Mouse (Mus musculus) MEL (cell line): ENCODE measurements around the gene Rbpj. TPM values are rescaled to one million over a fixed set of nuclear protein-coding genes. Genes with fewer than 3 reads are reported as not detected.

Experiments used
- DNase-seq: peaks from one replicate; pipeline ENCODE4 v3.0.0; 2011; ENCODE audit warnings: low read depth, low spot score
- H3K27ac ChIP-seq: 2 replicates; pipeline ENCODE4 v1.5.1; 2012; ENCODE audit warnings: low read depth, mild to moderate bottlenecking, control low read depth, low read length, moderate library complexity; ENCODE audit not compliant: control insufficient read depth
- H3K27me3 ChIP-seq, 2 experiments: fragments of 150-350 bp in 1 of 2; sonication (generic) in 1 of 2; 2 replicates each; pipeline ENCODE4 v1.6.1; 2012; ENCODE audit warnings: low read length in 2 of 2, mild to moderate bottlenecking in 2 of 2, improper control_type of control experiment in 1 of 2, moderate library complexity in 1 of 2; ENCODE audit not compliant: insufficient read depth in 2 of 2, control insufficient read depth in 1 of 2
- H3K36me3 ChIP-seq, 2 experiments: 2 replicates each; pipeline ENCODE4 v1.6.1; 2012 to 2014; ENCODE audit warnings: low read length in 2 of 2, improper control_type of control experiment in 1 of 2, inconsistent platforms in 1 of 2, mild to moderate bottlenecking in 1 of 2; ENCODE audit not compliant: insufficient read depth in 2 of 2, control insufficient read depth in 1 of 2
- H3K4me1 ChIP-seq, 2 experiments: fragments of 150-350 bp in 1 of 2; sonication (generic) in 1 of 2; 2 replicates each; pipeline ENCODE4 v1.6.1; 2012; ENCODE audit warnings: low read length in 2 of 2, improper control_type of control experiment in 1 of 2, mild to moderate bottlenecking in 1 of 2; ENCODE audit not compliant: insufficient read depth in 2 of 2, control insufficient read depth in 1 of 2
- H3K4me3 ChIP-seq, 2 experiments: fragments of 150-350 bp in 1 of 2; sonication (generic) in 1 of 2; 2 replicates each; pipeline ENCODE4 v1.5.1; 2012; ENCODE audit warnings: low read depth in 2 of 2, low read length in 2 of 2, mild to moderate bottlenecking in 2 of 2, moderate library complexity in 2 of 2, control low read depth in 1 of 2, improper control_type of control experiment in 1 of 2; ENCODE audit not compliant: control insufficient read depth in 1 of 2, insufficient read depth in 1 of 2
- H3K79me2 ChIP-seq: 2 replicates; pipeline ENCODE4 v1.6.1; 2012; ENCODE audit warnings: mild to moderate bottlenecking, low read length, moderate library complexity; ENCODE audit not compliant: control insufficient read depth, poor library complexity, insufficient read depth
- H3K9ac ChIP-seq: 2 replicates; pipeline ENCODE4 v1.6.1; 2012; ENCODE audit warnings: low read depth, mild to moderate bottlenecking, control low read depth, low read length, moderate library complexity; ENCODE audit not compliant: control insufficient read depth, poor library complexity, severe bottlenecking
- H3K9me3 ChIP-seq: fragments of 150-350 bp; sonication (generic); replicated peaks from 2 replicates; pipeline ENCODE4 v1.6.1; 2012; ENCODE audit warnings: mild to moderate bottlenecking, low read length, improper control_type of control experiment, moderate library complexity; ENCODE audit not compliant: insufficient read depth
- BHLHE40 ChIP-seq: IDR thresholded peaks from 2 replicates; pipeline ENCODE4 v1.6.1; 2012; ENCODE audit warnings: low read depth, mild to moderate bottlenecking, inconsistent platforms, low read length, improper control_type of control experiment, borderline replicate concordance
- CHD2 ChIP-seq: IDR thresholded peaks from 2 replicates; pipeline ENCODE4 v1.6.1; 2011; ENCODE audit warnings: low read length, improper control_type of control experiment
- E2F4 ChIP-seq: IDR thresholded peaks from 2 replicates; pipeline ENCODE4 v1.6.1; 2011; ENCODE audit warnings: low read depth, low read length, improper control_type of control experiment, borderline replicate concordance
- ELF1 ChIP-seq: IDR thresholded peaks from 2 replicates; pipeline ENCODE4 v1.6.1; 2014; ENCODE audit warnings: low read depth, mild to moderate bottlenecking, inconsistent platforms, low read length, improper control_type of control experiment, moderate library complexity
- ETS1 ChIP-seq: IDR thresholded peaks from 2 replicates; pipeline ENCODE4 v1.6.1; 2012; ENCODE audit warnings: low read depth, mild to moderate bottlenecking, inconsistent platforms, low read length, improper control_type of control experiment, moderate library complexity
- GABPA ChIP-seq: IDR thresholded peaks from 2 replicates; pipeline ENCODE4 v1.6.1; 2012; ENCODE audit warnings: low read depth, mild to moderate bottlenecking, inconsistent platforms, low read length, improper control_type of control experiment, moderate library complexity
- GATA1 ChIP-seq: IDR thresholded peaks from 2 replicates; pipeline ENCODE4 v1.6.1; 2011; ENCODE audit warnings: low read depth, low read length, improper control_type of control experiment
- KAT2A ChIP-seq: conservative IDR thresholded peaks from 2 replicates; pipeline ENCODE4 v1.6.1; 2012; ENCODE audit warnings: low read depth, low read length, improper control_type of control experiment, inconsistent platforms
- MAFK ChIP-seq: IDR thresholded peaks from 2 replicates; pipeline ENCODE4 v1.6.1; 2011; ENCODE audit warnings: low read depth, mild to moderate bottlenecking, low read length, improper control_type of control experiment, borderline replicate concordance
- MAZ ChIP-seq: IDR thresholded peaks from 2 replicates; pipeline ENCODE4 v1.6.1; 2012; ENCODE audit warnings: low read depth, mild to moderate bottlenecking, inconsistent platforms, low read length, improper control_type of control experiment
- MEF2A ChIP-seq: IDR thresholded peaks from 2 replicates; pipeline ENCODE4 v1.6.1; 2014; ENCODE audit warnings: low read depth, mild to moderate bottlenecking, inconsistent platforms, low read length, improper control_type of control experiment; ENCODE audit not compliant: poor library complexity, insufficient replicate concordance, severe bottlenecking; ENCODE audit errors: extremely low read depth
- MYB ChIP-seq: IDR thresholded peaks from 2 replicates; pipeline ENCODE4 v1.6.1; 2011; ENCODE audit warnings: mild to moderate bottlenecking, low read depth, low read length, improper control_type of control experiment
- MYC ChIP-seq: IDR thresholded peaks from 2 replicates; pipeline ENCODE4 v1.6.1; 2011; ENCODE audit warnings: low read depth, mild to moderate bottlenecking, low read length, improper control_type of control experiment, moderate library complexity
- NELFE ChIP-seq: IDR thresholded peaks from 2 replicates; pipeline ENCODE4 v1.6.1; 2011; ENCODE audit warnings: low read depth, low read length, improper control_type of control experiment
- POLR2A ChIP-seq, 2 experiments: IDR thresholded peaks; 2 replicates each; pipeline ENCODE4 v1.6.1; 2011 to 2012; ENCODE audit warnings: low read length in 2 of 2, mild to moderate bottlenecking in 2 of 2, control low read depth in 1 of 2, improper control_type of control experiment in 1 of 2, low read depth in 1 of 2, moderate library complexity in 1 of 2; ENCODE audit not compliant: control insufficient read depth in 1 of 2, insufficient read depth in 1 of 2, poor library complexity in 1 of 2
- POLR2AphosphoS2 ChIP-seq: IDR thresholded peaks from 2 replicates; pipeline ENCODE4 v1.6.1; 2011; ENCODE audit warnings: low read length, improper control_type of control experiment
- POLR2AphosphoS5 ChIP-seq: IDR thresholded peaks from 2 replicates; pipeline ENCODE4 v1.6.1; 2012; ENCODE audit warnings: low read depth, borderline replicate concordance, mild to moderate bottlenecking, inconsistent platforms, low read length, moderate library complexity, mixed read lengths
- SMC3 ChIP-seq: IDR thresholded peaks from 2 replicates; pipeline ENCODE4 v1.6.1; 2011; ENCODE audit warnings: low read depth, low read length, improper control_type of control experiment
- TAL1 ChIP-seq: IDR thresholded peaks from 2 replicates; pipeline ENCODE4 v1.6.1; 2012; ENCODE audit warnings: mild to moderate bottlenecking, inconsistent platforms, low read length, moderate library complexity, mixed read lengths
- UBTF ChIP-seq: IDR thresholded peaks from 2 replicates; pipeline ENCODE4 v1.6.1; 2012; ENCODE audit warnings: low read depth, mild to moderate bottlenecking, inconsistent platforms, low read length, improper control_type of control experiment, moderate library complexity, borderline replicate concordance; ENCODE audit not compliant: insufficient read depth
- USF1 ChIP-seq: IDR thresholded peaks from 2 replicates; pipeline ENCODE4 v1.6.1; 2014; ENCODE audit warnings: low read depth, mild to moderate bottlenecking, inconsistent platforms, low read length, improper control_type of control experiment, moderate library complexity
- USF2 ChIP-seq, 2 experiments: IDR thresholded peaks; 2 replicates each; pipeline ENCODE4 v1.6.1; 2011 to 2012; ENCODE audit warnings: improper control_type of control experiment in 2 of 2, low read length in 2 of 2, borderline replicate concordance in 1 of 2, inconsistent platforms in 1 of 2, low read depth in 1 of 2, mild to moderate bottlenecking in 1 of 2; ENCODE audit not compliant: insufficient read depth in 1 of 2
- ZC3H11A ChIP-seq: IDR thresholded peaks from 2 replicates; pipeline ENCODE4 v1.6.1; 2012; ENCODE audit warnings: low read depth, mild to moderate bottlenecking, inconsistent platforms, low read length, improper control_type of control experiment
- ZKSCAN1 ChIP-seq: IDR thresholded peaks from 2 replicates; pipeline ENCODE4 v1.6.1; 2012; ENCODE audit warnings: low read depth, mild to moderate bottlenecking, inconsistent platforms, low read length, improper control_type of control experiment, moderate library complexity
- ZMIZ1 ChIP-seq: IDR thresholded peaks from 2 replicates; pipeline ENCODE4 v1.6.1; 2012; ENCODE audit warnings: low read depth, mild to moderate bottlenecking, inconsistent platforms, low read length, improper control_type of control experiment, moderate library complexity
- ZNF384 ChIP-seq: IDR thresholded peaks from 2 replicates; pipeline ENCODE4 v1.6.1; 2012; ENCODE audit warnings: low read depth, mild to moderate bottlenecking, inconsistent platforms, low read length, improper control_type of control experiment
- polyA plus RNA-seq, 2 experiments: library from polyadenylated mRNA; stranded (reverse) in 1 of 2; unstranded in 1 of 2; fragments of >175 nt in 1 of 2; fragments of >200 nt in 1 of 2; gene quantifications; 2 replicates each; pipeline versions ENCODE4 v1.2.1 to v1.2.4; 2012; ENCODE audit warnings: low replicate concordance in 2 of 2, low read depth in 1 of 2; ENCODE audit not compliant: insufficient read length in 2 of 2, insufficient read depth in 1 of 2, missing spikeins in 1 of 2
- total RNA-seq: library from RNA; depleted of rRNA; stranded (reverse); fragments of 300-350 nt; gene quantifications from 2 replicates; pipeline ENCODE4 v1.2.3, GENCODE M21; 2012

The Rbpj gene
- total and polyA plus RNA-seq, 3 experiments: 6.0 to 34.5 (median 19.1) TPM

DNA sequence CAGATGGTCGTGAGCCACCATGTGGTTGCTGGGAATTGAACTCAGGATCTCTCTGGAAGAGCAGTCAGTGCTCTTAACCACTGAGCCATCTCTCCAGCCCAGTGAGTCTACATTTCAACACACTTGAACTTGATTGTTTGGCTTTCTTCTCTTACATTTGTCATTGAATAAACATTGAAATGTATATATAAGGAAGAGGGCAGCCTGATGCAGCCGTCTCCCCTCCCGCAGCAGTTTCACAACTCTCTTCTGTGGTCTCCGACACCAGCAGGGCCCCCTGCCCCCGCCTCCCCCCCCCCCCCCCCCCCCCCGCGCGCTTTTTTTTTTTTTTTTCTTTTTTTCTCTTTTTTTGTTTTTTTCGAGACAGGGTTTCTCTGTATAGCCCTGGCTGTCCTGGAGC lies 180.7 kb downstream of the Rbpj start:
- no peak overlapping the region for H3K27ac ChIP-seq
- TF ChIP-seq MYB: no peak
- no peak for TF ChIP-seq ZMIZ1
- no peak for TF ChIP-seq CHD2
- TF ChIP-seq SMC3: no peak
- no peak for TF ChIP-seq ZNF384
- TF ChIP-seq USF1: no peak
- TF ChIP-seq MAZ: no peak
- TF ChIP-seq, all 39 proteins: peak for 0
- Histone ChIP-seq H3K27me3 (no peaks in the 10 kb centered on the region), H3K36me3 (peaks cover 0 to 11% of the 10 kb centered on the region in 2 experiments; a peak in 2 of 4 replicates), H3K4me1 (no peaks in the 10 kb centered on the region), H3K79me2 (no peaks in the 10 kb centered on the region), H3K4me3 (no peak overlapping the region), H3K9ac (no peak overlapping the region), H3K9me3 (no peaks in the 10 kb centered on the region)
- no peak for DNase-seq

DNA sequence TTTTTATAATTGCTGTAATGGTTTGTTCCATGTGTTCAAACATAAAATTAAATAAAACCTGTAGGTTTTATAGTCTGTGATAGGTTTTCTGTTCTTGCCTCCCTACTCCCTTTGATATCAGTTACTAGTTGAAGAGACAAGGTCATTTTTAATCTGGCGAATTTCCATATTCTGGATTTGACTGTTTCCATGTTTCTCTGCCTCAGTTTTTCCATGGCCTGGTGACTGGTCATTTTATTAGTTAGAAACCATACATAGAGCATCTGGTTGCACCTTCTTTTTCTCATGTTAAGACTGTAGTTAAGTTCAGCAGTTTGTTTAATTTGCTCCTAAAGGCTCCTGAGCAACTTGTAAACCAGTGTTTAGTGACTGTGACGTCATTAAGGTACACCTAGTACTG lies 181.4 kb downstream of the Rbpj start:
- H3K27ac ChIP-seq: no peak overlapping the region
- H3K36me3 ChIP-seq: peaks cover 0 to 11% of the 10 kb centered on the region in 2 experiments; a peak in 2 of 4 replicates
- H3K9me3 ChIP-seq: no peaks in the 10 kb centered on the region
- H3K4me1 ChIP-seq: no peaks in the 10 kb centered on the region
- no peaks in the 10 kb centered on the region for H3K27me3 ChIP-seq
- H3K4me3 ChIP-seq: no peak overlapping the region
- no peak for DNase-seq
- TF ChIP-seq MAFK (no peak), USF2 (IDR thresholded peaks at IDR 0.05; ENCODE audit: borderline replicate concordance in 1 of 2, insufficient read depth in 1 of 2, low read depth in 1 of 2, low read length in 2 of 2) (no peak), GATA1 (no peak), E2F4 (no peak), POLR2AphosphoS5 (no peak), TAL1 (no peak), NELFE (no peak), POLR2AphosphoS2 (no peak), GABPA (no peak)
- no peaks in the 10 kb centered on the region for H3K79me2 ChIP-seq
- no peak overlapping the region for H3K9ac ChIP-seq

DNA sequence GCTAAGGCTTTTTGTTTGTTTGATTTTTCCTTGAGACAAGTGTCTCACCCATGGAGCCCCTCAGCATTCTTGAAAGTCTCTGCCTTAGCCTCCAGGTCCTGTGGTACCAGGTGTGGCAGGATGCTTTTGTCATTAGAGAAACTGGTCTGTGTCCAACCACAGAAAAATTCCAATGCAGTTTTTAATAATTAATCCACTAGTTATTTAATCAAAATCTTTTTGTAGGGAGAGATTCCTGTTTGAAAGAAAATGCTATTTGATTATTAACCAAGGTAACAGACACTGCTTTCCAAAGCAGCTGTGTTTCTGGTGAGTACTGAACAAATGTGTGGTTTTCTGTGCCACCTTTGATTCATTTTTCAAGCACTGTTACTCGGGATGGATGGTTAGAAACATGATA lies 190.6 kb downstream of the Rbpj start:
- DNase-seq: no peak
- TF ChIP-seq SMC3 (no peak), USF2 (IDR thresholded peaks at IDR 0.05; ENCODE audit: borderline replicate concordance in 1 of 2, insufficient read depth in 1 of 2, low read depth in 1 of 2, low read length in 2 of 2) (no peak), ZNF384 (no peak), MEF2A (no peak), MYC (no peak), ZC3H11A (no peak), ETS1 (no peak), ELF1 (no peak), UBTF (no peak), GABPA (no peak), POLR2AphosphoS5 (no peak), POLR2A (IDR thresholded peaks at IDR 0.05; ENCODE audit: control insufficient read depth in 1 of 2, insufficient read depth in 1 of 2, low read depth in 1 of 2, low read length in 2 of 2, poor library complexity in 1 of 2) (no peak), GATA1 (no peak), KAT2A (no peak), BHLHE40 (no peak), NELFE (no peak), ZKSCAN1 (no peak)

More for the DNA sequence above, 190.6 kb downstream of the Rbpj start:
- no peaks in the 10 kb centered on the region for H3K27me3 ChIP-seq
- no peak overlapping the region for H3K9ac ChIP-seq
- no peaks in the 10 kb centered on the region for H3K9me3 ChIP-seq
- H3K4me3 ChIP-seq: no peak overlapping the region
- peaks cover 0 to 4% of the 10 kb centered on the region in 2 experiments; a peak in 1 of 4 replicates for H3K36me3 ChIP-seq
- no peaks in the 10 kb centered on the region for H3K79me2 ChIP-seq
- H3K4me1 ChIP-seq: no peaks in the 10 kb centered on the region
- no peak overlapping the region for H3K27ac ChIP-seq
